Mouse (Mus musculus): ENCODE measurements around the gene Nid1.
"Not testable (repeated sequence)": the region's sequence is repeated elsewhere in the genome, so short reads cannot be mapped to it uniquely, and the experiment has no call there.

Gene Nid1

GRCm38 (mm10) chr13:13454249-13454648, 16.9 kb downstream of the Nid1 start:
- DNase-seq = not testable (repeated sequence)

- not testable (repeated sequence) for DNase-seq
Measured at GRCm38 (mm10) chr13:13455632-13456492, 18.5 kb downstream of the Nid1 start.

GRCm38 (mm10) chr13:13458138-13458737, 20.9 kb downstream of the Nid1 start:
- DNase-seq = no peak

- no peak for DNase-seq
Measured at GRCm38 (mm10) chr13:13460521-13461138, 23.3 kb downstream of the Nid1 start.

- DNase-seq = no peak
Measured at GRCm38 (mm10) chr13:13461446-13462192, 24.3 kb downstream of the Nid1 start.

GRCm38 (mm10) chr13:13463949-13464348, 26.6 kb downstream of the Nid1 start:
- DNase-seq = no peak

- DNase-seq = not testable (repeated sequence)
Measured at GRCm38 (mm10) chr13:13467249-13467648, 29.9 kb downstream of the Nid1 start.

GRCm38 (mm10) chr13:13468513-13468912, 31.2 kb downstream of the Nid1 start:
- DNase-seq = no peak

GRCm38 (mm10) chr13:13471334-13471757, 34.0 kb downstream of the Nid1 start:
- DNase-seq = no peak

- DNase-seq = not testable (repeated sequence)
Measured at GRCm38 (mm10) chr13:13474464-13474863, 37.1 kb downstream of the Nid1 start.

GRCm38 (mm10) chr13:13474991-13475390, 37.6 kb downstream of the Nid1 start:
- no peak for DNase-seq

GRCm38 (mm10) chr13:13476568-13476967, 39.2 kb downstream of the Nid1 start:
- DNase-seq = no peak

- DNase-seq = no peak
Measured at GRCm38 (mm10) chr13:13477046-13477445, 39.7 kb downstream of the Nid1 start.

- DNase-seq = no peak
Measured at GRCm38 (mm10) chr13:13479986-13480385, 42.6 kb downstream of the Nid1 start.

- no peak for DNase-seq
Measured at GRCm38 (mm10) chr13:13481033-13481432, 43.7 kb downstream of the Nid1 start.

GRCm38 (mm10) chr13:13481875-13482674, 44.7 kb downstream of the Nid1 start:
- DNase-seq = no peak

GRCm38 (mm10) chr13:13484351-13484751, 47.0 kb downstream of the Nid1 start:
- DNase-seq = no peak

GRCm38 (mm10) chr13:13484883-13485282, 47.5 kb downstream of the Nid1 start:
- DNase-seq = no peak

- no peak for DNase-seq
Measured at GRCm38 (mm10) chr13:13485682-13486081, 48.3 kb downstream of the Nid1 start.

- DNase-seq = no peak
Measured at GRCm38 (mm10) chr13:13487851-13488250, 50.5 kb downstream of the Nid1 start.

GRCm38 (mm10) chr13:13489861-13490260, 52.5 kb downstream of the Nid1 start:
- DNase-seq = no peak

GRCm38 (mm10) chr13:13492151-13492550, 54.8 kb downstream of the Nid1 start:
- no peak for DNase-seq

All from kidney, adult 11 months (tissue).